Mouse (Mus musculus) urinary bladder, postnatal 0 days (tissue): ENCODE results near the gene Snapin. TPM values are rescaled to one million over a fixed set of nuclear protein-coding genes. Genes with fewer than 3 reads are reported as not detected.

Source experiments
- polyA plus RNA-seq: library from polyadenylated mRNA; unstranded; fragments of >200 nt; fragmentation: Nextera tagmentation; extraction: Ambion mirVana; gene quantifications from 2 replicates; pipeline ENCODE4 v1.2.1, GENCODE M21; 2015

The Snapin gene
- polyA plus RNA-seq, result 91.6 and 102 TPM in 2 replicates

DNA sequence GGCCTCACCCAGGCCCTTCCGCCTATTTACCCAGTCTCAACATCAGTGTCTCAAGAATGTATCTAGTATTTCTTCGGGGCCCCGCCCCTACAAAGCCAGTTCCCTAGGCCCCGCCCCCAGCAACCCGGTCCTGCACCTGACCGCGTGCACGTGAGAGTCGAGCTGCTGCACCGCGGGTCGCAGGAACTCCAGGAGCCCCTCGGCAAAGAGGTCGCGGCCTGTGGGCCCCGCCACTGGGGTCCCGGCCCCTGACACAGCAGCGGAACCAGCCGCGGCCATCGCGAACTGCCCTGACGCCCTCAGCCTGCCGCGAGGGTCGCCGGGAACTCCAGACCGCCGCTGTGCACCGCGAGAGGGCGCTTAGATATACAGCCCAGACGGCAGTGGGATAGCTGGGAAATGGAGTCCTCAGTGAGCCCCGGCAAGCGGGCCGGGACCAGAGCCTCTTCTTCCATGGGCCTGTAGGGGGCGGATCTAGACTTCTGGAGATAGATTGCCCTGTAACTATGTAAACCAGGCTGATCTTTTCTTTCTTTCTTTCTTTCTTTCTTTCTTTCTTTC, at the start of gene Snapin:
Gene Snapin (minus strand): TSS at position 338 of the 561 bp plus-strand sequence.

DNA sequence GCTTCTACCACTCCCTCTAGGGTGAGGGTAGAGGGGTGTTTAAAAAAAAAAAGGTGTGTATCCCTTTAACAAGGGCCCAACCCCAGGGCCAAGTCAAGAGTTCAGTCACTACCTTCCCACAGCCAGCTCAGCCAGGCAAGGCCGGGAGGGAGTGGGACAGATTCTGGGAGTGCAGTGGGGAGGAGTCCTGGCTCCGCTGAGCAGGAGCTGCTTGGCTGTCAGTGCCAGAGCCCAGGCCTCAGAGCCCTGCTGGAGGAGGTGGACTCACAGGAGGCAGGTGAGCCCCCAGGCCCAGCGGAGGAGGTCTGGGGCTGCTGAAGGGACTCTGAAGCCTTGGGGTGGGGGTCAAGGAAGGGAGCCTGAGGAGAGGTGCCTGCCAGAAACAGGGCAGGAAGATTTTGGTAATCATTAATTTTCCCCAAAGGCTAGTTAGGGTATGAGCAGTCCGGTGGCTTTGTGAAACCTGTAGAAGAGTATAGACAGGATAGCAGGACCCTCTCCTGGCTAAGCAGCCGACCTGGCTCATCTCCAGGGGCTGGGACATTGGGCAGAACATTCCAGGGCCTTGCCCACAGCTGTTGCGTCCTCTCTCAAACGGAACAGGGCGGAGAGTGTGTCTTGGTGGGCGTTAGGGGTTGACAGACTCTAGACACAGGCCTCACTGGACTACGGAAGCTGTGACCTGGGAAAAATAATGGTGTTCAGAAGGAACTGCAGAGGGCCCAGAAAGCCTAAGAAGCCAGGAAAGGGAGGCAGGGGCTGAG, 46.5 kb upstream of the Snapin start, which contains the start of gene S100a16:
Gene S100a16 (plus strand): TSS at position 114 of the 764 bp plus-strand sequence.

DNA sequence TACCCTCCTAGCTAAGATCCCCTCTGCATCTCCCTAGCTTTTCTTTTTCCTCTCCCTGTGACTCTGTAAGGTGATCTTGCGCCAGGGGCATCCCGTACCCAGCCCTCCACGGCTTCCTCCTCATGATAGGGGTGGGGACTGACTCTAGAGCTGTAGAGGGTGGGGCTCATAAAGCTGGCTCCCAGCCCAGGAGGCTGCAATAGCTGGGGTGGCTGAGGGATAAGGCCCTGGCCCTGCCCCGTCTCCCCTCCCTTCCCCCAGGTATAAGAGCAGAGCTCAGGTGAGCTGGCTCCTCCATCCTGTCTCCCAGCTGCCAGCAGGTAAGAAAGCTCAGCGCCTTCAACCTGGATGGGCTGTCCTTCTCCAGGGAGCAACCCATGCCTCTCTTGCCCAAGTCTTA, 35.7 kb upstream of the Snapin start, which contains the start of gene S100a14:
Gene S100a14 (plus strand): TSS at position 277 of the 400 bp plus-strand sequence.

DNA sequence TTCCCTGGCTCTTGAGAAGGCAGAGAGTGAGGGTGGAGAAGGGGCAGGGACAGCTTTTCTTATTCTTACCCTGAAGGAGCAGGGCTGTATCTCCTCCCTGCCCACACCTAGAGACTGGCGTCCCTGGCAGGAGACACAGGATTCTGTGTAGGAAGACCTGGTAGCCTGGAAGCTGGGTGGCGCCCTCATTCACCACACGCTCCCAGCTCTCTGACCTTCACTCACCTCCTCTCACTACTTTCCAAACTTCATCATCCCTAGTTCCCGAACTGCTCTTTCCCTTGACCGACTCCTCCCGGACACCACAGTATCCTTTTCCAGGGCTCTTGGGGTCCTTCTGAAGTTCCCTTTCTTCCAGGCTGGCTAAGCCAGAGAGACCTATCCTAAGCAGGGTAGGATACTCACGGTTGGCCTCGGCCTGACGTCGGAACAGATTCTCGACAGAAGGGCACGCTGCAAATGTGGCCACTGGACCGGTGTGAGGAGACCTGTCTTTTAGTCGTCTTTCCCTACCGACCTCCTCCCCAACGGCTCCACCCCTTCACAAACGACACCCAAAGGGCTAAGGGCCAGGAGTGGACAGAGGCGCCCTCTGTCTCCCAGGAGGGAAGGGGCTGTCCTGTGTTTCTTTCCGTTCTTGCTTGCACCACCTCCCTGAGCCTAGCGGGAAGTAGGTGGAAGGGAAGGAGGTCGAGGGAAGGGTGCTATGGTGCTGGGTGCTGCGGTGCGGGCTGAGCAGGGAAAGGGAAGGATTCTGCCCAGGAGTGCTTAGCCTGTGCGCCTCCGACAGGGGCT, 23.2 kb upstream of the Snapin start, which contains the start of the genes S100a1 and S100a13:
Gene S100a1 (minus strand): TSS at position 597 of the 795 bp plus-strand sequence.
Gene S100a13 (plus strand): TSS at position 640 of the 795 bp plus-strand sequence.

DNA sequence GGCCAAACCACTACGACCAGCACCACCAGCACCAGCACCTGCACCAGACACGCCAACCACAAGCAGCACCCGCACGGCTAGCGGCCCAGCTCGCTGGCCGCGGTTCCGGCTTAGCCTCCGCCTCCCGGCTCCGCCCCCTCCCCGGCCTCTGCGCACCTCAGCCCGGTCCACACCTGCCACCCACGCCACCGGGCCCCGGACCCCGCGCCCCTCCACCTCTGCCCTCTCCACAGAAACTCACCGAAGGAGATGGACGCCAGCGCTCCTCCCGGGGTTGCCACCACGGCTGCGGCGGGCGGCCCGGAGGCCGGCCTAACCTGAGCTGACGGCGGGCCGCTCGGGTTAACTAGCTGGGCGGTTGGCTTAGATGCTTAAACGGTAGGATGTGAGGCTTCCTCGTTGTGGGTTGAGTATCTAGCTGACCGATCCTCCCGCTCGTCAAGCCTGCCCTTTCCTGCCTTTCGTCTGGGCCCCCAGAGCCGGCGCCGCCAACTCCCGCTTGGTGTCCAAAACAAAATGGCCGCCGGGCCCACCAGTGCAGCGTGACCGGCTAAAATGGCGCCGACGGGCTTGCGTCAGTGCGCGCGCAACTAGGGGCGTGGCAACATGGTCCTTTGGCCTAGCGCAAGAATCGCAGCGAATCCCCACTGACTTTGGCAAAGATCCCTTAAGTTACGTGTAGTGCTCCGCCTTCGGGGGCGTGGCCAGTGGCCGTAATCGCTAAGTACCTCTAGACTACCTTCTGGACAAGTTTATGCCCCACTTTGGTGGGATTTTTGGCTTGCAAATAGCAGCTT, 18.3 kb upstream of the Snapin start, which contains the start of gene Chtop:
Gene Chtop (minus strand): TSS at position 549 of the 797 bp plus-strand sequence.

DNA sequence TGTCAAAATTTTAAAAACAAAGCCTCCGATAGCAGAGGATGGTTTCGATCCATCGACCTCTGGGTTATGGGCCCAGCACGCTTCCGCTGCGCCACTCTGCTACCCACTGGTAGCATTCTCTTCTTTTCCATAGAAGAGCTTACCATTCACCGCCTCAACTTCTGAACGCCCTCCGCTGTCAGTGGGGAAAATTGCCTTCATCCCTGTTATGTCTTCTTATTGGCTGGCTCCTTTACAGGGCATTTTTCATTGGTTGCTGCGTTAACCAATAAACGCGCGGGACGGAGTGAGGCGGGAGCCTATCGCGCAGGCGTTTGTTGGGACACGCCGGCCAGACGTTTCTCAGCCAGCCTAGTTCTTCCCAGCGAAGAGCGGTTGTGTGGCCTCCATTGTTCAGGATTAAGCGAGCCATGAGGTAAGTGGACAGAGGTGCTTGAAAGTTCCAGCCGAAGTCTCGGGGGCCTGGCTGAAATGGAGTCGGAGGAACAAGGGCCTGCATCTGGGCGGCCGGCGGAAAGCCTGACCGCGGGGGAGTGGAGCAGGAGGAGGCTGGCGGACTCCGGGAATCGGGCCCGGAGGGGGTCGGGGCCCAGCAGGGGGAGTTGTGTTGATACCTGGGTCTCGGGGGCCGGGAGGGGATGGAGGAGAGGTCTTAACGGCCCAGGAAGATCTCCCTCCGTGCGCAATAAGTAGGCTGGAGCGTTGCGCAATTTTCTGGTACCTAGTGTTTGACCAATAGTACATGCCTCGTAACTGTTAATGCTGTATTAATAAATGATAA, 14.8 kb downstream of the Snapin start, which contains the start of gene Ilf2:
Gene Ilf2 (plus strand): TSS at position 296 of the 781 bp plus-strand sequence.

DNA sequence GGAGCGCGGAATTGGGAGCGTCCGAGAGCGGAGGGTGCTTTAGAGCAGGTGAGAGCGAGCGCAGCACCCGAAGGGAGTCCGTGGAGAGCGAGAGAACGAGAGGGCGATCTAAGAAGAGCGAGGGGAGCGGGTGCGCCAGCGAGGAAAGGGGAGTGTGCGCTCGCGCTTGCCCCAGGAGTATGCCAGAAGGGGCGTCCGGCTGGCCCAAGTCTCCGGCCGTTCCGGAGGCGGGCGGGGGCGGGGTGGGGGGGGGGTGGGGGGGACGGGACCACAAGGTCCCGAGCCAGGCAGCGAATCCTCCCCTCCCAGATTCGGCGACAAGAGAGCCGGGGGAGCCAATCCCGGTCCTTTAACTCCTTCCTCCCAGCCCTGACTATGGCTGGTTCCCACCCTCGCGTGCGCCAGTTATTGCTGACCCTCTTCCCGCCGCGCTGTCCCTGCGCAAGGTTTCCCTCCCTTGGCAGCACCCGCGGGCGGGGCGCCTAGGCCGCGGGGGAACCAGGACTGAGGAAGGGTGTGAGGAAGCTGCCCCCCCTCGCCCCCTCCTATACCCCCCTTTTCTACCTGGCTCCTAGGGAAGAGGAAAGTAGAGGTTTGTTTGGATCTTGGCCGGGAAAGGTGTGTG, 25.0 kb downstream of the Snapin start, which contains the start of gene Npr1:
Gene Npr1 (minus strand): TSS at position 181 of the 625 bp plus-strand sequence.

Other genes with a start within 250 kb of the Snapin start
- gene Creb3l4, start 247.5 kb downstream of the Snapin start, polyA plus RNA-seq, result 1.3 and 1.9 TPM in 2 replicates
- gene Slc39a1, start 242.9 kb downstream of the Snapin start, polyA plus RNA-seq, result 123 and 150 TPM in 2 replicates
- 12.1 and 12.4 TPM in 2 replicates for gene Crtc2, start 236.9 kb downstream of the Snapin start, polyA plus RNA-seq
- gene Dennd4b, start 225.8 kb downstream of the Snapin start, polyA plus RNA-seq, result 1.9 and 2.2 TPM in 2 replicates
- 5.8 and 6.5 TPM in 2 replicates for gene Gatad2b, start 197.9 kb downstream of the Snapin start, polyA plus RNA-seq
- 6.9 and 8.3 TPM in 2 replicates for gene Slc27a3, start 101.1 kb downstream of the Snapin start, polyA plus RNA-seq
- gene Ints3, start 57.4 kb downstream of the Snapin start, polyA plus RNA-seq, result 9.2 and 9.7 TPM in 2 replicates
- gene Npr1, start 25.2 kb downstream of the Snapin start, polyA plus RNA-seq, result 3.0 and 4.5 TPM in 2 replicates
- gene Ilf2, start 14.9 kb downstream of the Snapin start, polyA plus RNA-seq, result 59.7 and 65.9 TPM in 2 replicates
- 81.7 and 90.6 TPM in 2 replicates for gene Chtop, start 18.5 kb upstream of the Snapin start, polyA plus RNA-seq
- gene S100a1, start 23.4 kb upstream of the Snapin start, polyA plus RNA-seq, result 796 and 865 TPM in 2 replicates
- 82.3 and 90.7 TPM in 2 replicates for gene S100a13, start 23.4 kb upstream of the Snapin start, polyA plus RNA-seq
- 161 and 184 TPM in 2 replicates for gene S100a14, start 35.8 kb upstream of the Snapin start, polyA plus RNA-seq
- 293 and 298 TPM in 2 replicates for gene S100a16, start 46.2 kb upstream of the Snapin start, polyA plus RNA-seq
- gene S100a3, start 69.5 kb upstream of the Snapin start, polyA plus RNA-seq, result 2.5 and 2.6 TPM in 2 replicates
- 0.88 TPM in 1 of 2 replicates, not detected in the other for gene S100a2, start 99.2 kb upstream of the Snapin start, polyA plus RNA-seq
- gene Gm42674, start 110.9 kb upstream of the Snapin start, polyA plus RNA-seq, result not detected in 2 replicates
- 45.1 and 83.2 TPM in 2 replicates for gene S100a4, start 112.7 kb upstream of the Snapin start, polyA plus RNA-seq
- gene S100a5, start 117.5 kb upstream of the Snapin start, polyA plus RNA-seq, result 1.4 and 1.6 TPM in 2 replicates
- gene S100a6, start 121.8 kb upstream of the Snapin start, polyA plus RNA-seq, result 4,303 and 4,617 TPM in 2 replicates
- 0.12 and 0.25 TPM in 2 replicates for gene S100a7a, start 163.0 kb upstream of the Snapin start, polyA plus RNA-seq
- 21.3 and 232 TPM in 2 replicates for gene S100a8, start 177.9 kb upstream of the Snapin start, polyA plus RNA-seq
- gene S100a9, start 204.7 kb upstream of the Snapin start, polyA plus RNA-seq, result 10.1 and 121 TPM in 2 replicates
- gene Pglyrp4, start 235.9 kb upstream of the Snapin start, polyA plus RNA-seq, result not detected in 2 replicates